Mouse (Mus musculus) A20 (cell line): ENCODE results near the gene Plppr1.

Experiments
- DNase-seq: peaks from one replicate; pipeline ENCODE4 v3.0.0-alpha.2; 2011; ENCODE audit warnings: low read depth, low spot score

Gene Plppr1

GRCm38 (mm10) chr4:49109989-49110388 lies 50.9 kb downstream of the Plppr1 start:
- no peak for DNase-seq

DNA sequence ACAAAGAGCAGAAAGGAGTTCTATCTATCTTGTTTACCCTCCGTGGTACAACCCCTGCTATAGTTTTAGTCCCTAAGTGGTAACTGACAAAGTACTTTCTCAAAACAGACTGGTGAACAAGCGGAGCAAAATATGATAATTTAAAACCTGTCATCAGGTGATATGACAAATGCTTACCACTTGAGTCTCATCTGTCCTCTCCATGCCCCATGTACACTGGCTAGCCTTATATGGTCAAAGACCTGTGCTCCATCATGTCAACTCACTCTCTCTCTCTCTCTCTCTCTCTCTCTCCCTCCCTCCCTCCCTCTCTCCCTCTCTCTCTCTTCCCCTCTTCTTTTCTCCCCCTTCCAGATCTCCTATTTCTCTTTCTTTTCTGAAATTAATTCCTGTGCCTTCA lies 59.8 kb downstream of the Plppr1 start:
- no peak for DNase-seq

DNA sequence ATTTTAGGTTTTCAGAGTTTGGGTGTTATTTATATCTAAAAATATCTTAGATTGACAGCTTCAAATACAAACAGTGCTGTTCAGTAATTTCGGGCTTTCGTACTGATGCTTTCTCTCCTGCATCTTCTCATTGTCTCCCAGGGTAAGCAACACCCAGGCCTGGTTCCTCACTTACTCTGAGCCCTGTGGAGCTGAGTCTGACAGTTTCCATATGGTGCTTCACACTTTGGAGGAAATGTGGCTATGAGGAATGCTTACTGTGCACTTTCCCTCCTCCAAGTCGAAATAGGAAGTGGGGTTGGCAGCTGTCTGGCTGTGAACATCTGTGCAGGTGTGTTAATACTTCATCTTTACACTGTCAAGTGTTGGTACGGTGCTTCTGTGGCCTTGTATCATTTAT lies 85.7 kb downstream of the Plppr1 start:
- no peak for DNase-seq

GRCm38 (mm10) chr4:49148775-49149174 lies 89.7 kb downstream of the Plppr1 start:
- no peak for DNase-seq

DNA sequence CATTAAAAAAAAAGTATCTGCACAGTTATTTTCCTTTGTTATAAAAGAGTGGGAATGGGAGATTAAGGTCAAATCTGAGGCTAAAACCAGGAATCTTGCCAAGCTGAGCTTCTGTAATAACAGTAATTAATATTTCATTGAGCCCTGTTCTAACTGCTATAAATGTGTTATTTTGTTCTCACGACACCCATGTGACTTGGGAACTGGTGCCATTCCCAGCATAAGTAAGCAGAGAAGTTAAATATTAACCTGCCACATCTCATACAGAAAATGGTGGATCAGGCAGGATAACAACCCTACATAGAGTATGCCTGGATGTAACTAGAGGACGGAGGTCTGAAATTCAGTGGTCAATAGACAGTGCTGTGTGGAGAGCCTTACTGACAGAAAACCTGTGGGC lies 90.2 kb downstream of the Plppr1 start:
- DNase-seq = no peak

DNA sequence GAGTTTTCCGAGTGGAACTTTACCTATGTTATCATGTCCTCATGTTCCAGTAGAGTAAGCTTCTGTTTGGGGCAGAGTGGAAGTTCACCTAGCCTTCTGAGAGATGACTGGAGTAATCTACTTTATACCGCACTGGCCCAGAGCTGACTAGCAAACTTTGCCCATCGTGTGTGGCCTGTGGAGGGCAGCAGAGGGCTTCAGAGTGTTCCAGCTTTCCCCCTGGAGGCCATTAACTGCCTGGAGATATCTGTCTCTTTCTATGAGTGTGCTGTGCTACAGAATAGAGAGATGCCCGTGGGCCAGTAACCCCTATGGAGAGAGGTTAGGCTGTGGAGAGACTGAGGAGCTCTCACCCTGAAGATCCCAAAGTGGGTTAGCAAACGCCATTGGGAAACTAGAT lies 94.8 kb downstream of the Plppr1 start:
- DNase-seq = no peak

- no peak for DNase-seq
These were observed 97.7 kb downstream of the Plppr1 start for GRCm38 (mm10) chr4:49156781-49157180.

DNA sequence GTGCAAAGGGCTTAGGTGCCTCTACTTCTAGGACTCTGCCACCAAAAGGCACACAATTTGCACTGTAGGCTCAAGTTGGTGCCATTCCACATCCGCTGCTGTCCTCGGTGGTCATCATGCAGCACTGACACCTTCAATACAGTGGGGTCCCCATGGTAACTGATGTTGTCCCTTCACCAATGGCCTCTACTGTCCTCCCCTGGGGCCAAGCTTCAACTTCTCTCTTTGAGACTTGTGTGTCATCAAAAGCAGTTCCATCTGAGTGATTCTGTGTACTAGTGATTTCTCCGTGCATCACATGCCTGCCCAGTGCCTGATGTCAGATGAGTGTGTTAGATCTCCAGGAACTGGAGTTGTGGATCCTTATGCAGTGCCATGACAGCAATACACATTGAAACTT lies 104.2 kb downstream of the Plppr1 start:
- no peak for DNase-seq

GRCm38 (mm10) chr4:49166391-49166790 lies 107.3 kb downstream of the Plppr1 start:
- no peak for DNase-seq

DNA sequence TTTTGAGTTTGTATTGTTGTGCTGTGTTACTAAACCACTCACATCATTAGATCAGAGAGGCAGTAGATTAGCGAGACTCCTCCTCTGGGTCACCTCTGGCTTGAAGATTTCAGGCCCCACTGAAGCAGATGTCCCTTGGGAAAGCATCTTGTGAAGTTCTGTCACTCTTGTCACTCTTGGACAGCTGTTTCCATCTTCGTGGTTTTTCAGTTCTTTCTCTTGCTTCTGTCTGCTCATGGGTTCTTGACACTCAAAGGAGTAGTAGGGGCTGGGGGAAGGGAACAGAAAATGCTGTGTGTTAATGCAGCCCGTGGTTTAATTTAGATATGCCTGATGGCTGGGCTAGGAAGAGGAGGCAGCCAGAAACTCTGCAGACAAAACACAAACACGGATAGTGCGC lies 108.0 kb downstream of the Plppr1 start:
- DNase-seq = no peak

GRCm38 (mm10) chr4:49169498-49169897 lies 110.4 kb downstream of the Plppr1 start:
- no peak for DNase-seq

- no peak for DNase-seq
These were observed 119.0 kb downstream of the Plppr1 start for GRCm38 (mm10) chr4:49178101-49178500.

- DNase-seq = no peak
These were observed 119.8 kb downstream of the Plppr1 start for GRCm38 (mm10) chr4:49178891-49179290.

DNA sequence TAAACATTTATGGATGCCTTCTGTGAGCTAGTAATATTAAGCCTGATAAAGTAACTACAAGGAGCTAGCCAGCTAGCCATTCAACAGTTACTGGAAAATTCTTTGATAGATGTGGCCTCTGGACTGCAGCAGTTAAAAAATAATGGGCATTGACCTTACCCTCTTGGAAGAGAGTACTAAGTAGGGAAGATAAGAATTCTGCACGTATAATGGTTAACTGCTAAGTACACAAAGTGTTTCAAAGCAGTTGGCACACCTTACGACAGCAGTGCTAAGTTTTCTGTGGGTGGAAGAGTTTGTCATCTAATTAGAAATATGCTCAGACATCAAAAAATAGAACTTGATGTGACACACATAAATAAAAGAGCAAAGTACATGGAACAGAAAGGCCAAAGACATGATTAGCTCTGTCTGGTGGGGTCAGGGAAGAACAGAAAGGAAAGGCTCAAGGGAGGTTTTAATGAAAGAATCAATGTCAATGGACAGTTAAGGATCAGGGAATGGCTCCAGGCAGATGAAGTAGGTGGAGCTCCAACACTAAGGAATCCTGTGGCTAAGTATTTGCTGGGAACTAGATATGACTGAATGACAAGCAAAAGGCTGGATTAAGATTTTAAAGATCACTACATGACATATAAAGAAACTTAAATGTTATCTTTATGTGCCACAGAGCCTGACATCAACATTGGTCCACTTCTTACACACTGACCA lies 120.6 kb downstream of the Plppr1 start:
- DNase-seq = no peak

- DNase-seq = no peak
These were observed 131.0 kb downstream of the Plppr1 start for GRCm38 (mm10) chr4:49189991-49190526.

DNA sequence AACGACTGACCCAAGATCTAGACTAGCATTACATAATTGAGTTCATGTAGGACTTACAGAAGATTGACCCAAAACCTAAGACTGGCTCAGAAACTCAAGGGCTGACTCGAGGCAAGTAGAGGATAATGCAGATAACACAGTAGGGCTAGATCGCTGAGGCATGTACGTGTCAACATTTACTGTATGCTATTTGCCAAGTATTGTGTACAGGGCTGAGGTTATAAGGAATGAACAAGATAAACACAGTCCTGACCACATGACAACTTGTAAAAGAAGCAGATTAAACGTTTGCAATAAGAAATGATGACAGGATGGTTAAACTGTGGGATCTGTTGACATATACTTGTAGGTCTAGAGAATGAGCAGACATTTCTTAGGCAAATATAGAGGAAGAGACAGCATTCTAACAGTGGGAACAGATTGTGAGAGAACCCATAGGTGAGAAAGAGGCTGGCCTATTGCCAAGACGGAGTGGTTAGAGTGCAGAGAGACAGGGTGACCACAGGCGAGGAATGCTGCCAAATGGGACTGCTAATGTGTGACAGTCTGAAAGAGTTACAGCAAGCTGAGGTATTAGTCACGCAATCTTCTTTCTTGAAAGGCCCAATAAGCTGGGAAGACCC lies 138.2 kb downstream of the Plppr1 start:
- no peak for DNase-seq

GRCm38 (mm10) chr4:49210457-49210856 lies 151.4 kb downstream of the Plppr1 start:
- DNase-seq = no peak

DNA sequence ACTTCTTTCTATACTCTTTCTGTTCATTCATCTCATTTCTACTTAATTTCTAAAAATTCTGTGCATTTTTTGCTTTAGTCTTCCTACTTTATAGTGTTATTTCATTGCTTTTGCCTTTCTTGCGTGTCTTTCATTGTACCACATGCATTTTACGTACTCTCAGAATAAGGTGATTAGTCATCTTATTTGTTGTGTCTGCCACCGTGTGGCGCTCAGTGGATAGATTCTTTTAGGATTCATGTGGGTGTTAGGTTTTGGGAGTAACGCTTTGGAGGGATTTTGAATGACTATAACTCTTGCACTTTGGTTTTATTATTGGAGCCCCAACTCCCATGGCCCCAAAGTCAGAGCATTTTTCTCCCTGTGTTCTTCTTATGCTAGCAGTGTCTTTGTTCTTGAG lies 152.5 kb downstream of the Plppr1 start:
- DNase-seq = no peak

DNA sequence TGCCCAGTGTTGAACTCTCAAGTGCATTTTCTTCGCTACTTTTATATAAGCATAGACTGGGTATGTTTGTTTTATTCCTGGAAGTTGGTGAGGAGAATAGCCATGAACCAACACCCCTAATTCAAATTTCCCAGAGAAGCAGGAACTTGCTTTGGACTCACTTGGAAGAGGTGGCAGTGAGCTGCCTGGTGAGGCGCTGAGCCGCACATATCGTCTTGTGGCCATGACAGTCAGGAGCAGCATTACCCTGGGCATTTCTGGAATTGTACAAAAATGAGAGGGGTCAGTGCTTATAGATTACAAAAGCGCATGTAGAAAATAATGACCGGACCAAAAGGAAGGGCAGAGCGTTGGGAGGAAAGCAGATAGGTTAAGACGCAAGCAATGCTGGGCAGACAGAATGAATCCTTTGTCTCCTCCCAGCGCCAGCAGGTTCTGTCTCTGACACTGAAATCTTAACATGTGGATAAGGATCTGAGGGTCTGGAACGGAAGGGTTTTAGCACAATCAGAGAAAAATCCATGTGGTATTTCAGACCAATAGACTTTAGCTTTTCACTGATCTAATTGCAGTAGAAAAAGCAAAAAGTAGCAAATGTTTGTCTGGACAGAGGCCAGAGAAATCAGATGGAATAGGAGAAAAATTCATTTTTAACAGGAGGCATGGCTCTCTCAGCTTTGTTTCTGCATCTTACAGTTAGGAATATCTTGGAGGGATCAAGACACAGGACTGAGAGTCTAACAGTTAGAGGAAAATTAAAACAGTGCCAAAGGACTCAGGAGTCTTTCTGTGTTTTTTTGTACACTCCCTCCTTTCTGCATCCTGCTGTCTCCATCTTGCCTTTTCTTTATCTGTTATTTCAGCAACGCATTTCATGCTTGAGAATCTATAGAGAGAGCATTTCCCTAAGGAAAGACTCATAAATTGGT lies 153.8 kb downstream of the Plppr1 start:
- no peak for DNase-seq

DNA sequence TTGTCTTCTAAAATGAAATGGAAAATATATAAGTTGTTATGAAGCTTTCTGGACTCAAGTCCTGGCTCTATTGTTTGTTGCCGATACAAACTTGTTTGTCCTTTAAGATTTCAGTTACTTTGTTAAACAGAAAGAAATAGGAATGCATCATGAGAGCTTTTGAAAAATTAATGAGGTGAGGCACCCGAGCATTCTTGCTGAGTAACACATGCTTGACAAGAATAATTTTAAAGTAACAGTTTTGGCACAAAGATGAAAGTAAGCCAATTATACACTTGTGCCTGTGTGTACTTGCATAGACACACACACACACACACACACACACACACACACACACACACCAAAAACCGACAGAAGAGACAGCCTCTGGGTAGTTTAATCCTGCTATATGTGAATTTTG lies 155.3 kb downstream of the Plppr1 start:
- no peak for DNase-seq

GRCm38 (mm10) chr4:49223501-49223900 lies 164.4 kb downstream of the Plppr1 start:
- DNase-seq = no peak

DNA sequence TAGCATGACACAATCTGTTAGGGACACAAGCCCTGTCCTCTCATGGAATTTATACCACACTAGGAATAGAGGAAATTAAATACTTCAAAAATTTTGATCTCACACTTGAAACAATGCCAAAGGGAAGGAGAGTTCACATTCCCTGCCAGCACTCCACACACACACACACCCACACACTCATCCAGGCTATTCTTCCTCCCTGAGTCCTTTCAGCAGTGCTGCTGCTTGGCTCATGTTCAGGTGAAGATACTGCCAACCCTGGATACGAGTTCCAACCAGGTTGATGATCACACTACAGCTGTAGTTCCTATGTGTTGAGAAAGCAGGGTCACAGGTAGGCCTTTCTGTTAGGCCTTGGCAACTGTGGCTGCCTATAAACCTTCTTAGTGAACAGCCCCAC lies 165.9 kb downstream of the Plppr1 start:
- no peak for DNase-seq
